Mouse (Mus musculus) urinary bladder, adult 2 months (tissue): Measurements from ENCODE around the gene Ckmt1. TPM values are rescaled to one million over a fixed set of nuclear protein-coding genes. Genes with fewer than 3 reads are reported as not detected.

Experiments
- DNase-seq: peaks from one replicate; pipeline ENCODE4 v3.0.0; 2022; ENCODE audit warnings: low spot score
- polyA plus RNA-seq: library from polyadenylated mRNA; depleted of rRNA; stranded (reverse); fragments of >200 nt; gene quantifications from 2 replicates; pipeline ENCODE4 v1.2.3, GENCODE M21; 2012; rRNA removed

Gene Ckmt1
- polyA plus RNA-seq, 1 experiment: 65.3 TPM

DNA sequence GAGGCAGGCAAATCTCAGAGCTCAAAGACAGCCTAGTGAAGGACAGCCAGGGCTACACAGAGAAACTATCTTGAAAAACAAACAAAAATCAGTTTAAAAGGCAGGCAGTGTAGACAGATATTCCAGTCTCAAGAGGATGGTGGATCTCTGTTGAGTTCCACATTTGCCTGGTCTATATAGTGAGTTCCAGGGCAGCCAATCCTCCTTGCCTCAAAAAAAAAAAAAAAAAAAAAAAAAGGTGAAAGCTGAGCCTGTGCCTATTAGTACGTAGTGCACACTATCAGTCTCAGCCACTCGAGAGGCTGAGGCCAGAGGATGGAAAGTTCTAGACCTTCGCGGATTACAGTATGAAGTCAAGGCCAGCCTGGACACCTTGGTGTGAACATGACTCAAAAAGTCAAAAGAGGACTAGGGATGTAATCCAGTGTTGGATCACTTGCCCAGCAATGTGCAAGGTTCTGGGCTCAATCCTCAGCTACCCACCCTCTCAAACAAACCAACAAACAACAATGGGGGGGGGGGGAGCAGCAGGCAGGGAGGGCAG lies 55.4 kb downstream of the Ckmt1 start:
- DNase-seq: no peak

Other genes with a start within 250 kb of the Ckmt1 start
- 0.47 and 0.88 TPM in 2 replicates for gene Tgm7, start 247.9 kb upstream of the Ckmt1 start, polyA plus RNA-seq
- 10.2 and 12.4 TPM in 2 replicates for gene Adal, start 217.3 kb upstream of the Ckmt1 start, polyA plus RNA-seq
- gene Lcmt2, start 217.1 kb upstream of the Ckmt1 start, polyA plus RNA-seq: 7.9 and 8.9 TPM in 2 replicates
- gene Tubgcp4, start 187.1 kb upstream of the Ckmt1 start, polyA plus RNA-seq: 25.1 and 34.3 TPM in 2 replicates
- gene Zscan29, start 186.6 kb upstream of the Ckmt1 start, polyA plus RNA-seq: 6.6 and 9.4 TPM in 2 replicates
- gene Trp53bp1, start 86.3 kb upstream of the Ckmt1 start, polyA plus RNA-seq: 41.6 and 41.7 TPM in 2 replicates
- 7.5 and 15.9 TPM in 2 replicates for gene Map1a, start 68.1 kb upstream of the Ckmt1 start, polyA plus RNA-seq
- 25.3 and 27.1 TPM in 2 replicates for gene Ppip5k1, start 2.3 kb upstream of the Ckmt1 start, polyA plus RNA-seq
- 0.10 and 0.14 TPM in 2 replicates for gene Strc, start 29.5 kb downstream of the Ckmt1 start, polyA plus RNA-seq
- 173 and 200 TPM in 2 replicates for gene Pdia3, start 56.1 kb downstream of the Ckmt1 start, polyA plus RNA-seq
- gene Catsper2, start 56.1 kb downstream of the Ckmt1 start, polyA plus RNA-seq: 2.2 and 2.7 TPM in 2 replicates
- 1.1 and 1.3 TPM in 2 replicates for gene Ell3, start 86.6 kb downstream of the Ckmt1 start, polyA plus RNA-seq
- 328 and 503 TPM in 2 replicates for gene Serf2, start 91.5 kb downstream of the Ckmt1 start, polyA plus RNA-seq
- 22.9 and 28.2 TPM in 2 replicates for gene Hypk, start 95.6 kb downstream of the Ckmt1 start, polyA plus RNA-seq
- 0.52 and 0.59 TPM in 2 replicates for gene Serinc4, start 99.1 kb downstream of the Ckmt1 start, polyA plus RNA-seq
- gene Mfap1b, start 116.4 kb downstream of the Ckmt1 start, polyA plus RNA-seq: 23.0 and 28.6 TPM in 2 replicates
- gene Mfap1a, start 149.0 kb downstream of the Ckmt1 start, polyA plus RNA-seq: 14.4 and 21.3 TPM in 2 replicates
- 3.7 and 4.1 TPM in 2 replicates for gene Wdr76, start 149.0 kb downstream of the Ckmt1 start, polyA plus RNA-seq